ENCODE assay signal across 8 mouse cellular contexts in the genomic region with DNA sequence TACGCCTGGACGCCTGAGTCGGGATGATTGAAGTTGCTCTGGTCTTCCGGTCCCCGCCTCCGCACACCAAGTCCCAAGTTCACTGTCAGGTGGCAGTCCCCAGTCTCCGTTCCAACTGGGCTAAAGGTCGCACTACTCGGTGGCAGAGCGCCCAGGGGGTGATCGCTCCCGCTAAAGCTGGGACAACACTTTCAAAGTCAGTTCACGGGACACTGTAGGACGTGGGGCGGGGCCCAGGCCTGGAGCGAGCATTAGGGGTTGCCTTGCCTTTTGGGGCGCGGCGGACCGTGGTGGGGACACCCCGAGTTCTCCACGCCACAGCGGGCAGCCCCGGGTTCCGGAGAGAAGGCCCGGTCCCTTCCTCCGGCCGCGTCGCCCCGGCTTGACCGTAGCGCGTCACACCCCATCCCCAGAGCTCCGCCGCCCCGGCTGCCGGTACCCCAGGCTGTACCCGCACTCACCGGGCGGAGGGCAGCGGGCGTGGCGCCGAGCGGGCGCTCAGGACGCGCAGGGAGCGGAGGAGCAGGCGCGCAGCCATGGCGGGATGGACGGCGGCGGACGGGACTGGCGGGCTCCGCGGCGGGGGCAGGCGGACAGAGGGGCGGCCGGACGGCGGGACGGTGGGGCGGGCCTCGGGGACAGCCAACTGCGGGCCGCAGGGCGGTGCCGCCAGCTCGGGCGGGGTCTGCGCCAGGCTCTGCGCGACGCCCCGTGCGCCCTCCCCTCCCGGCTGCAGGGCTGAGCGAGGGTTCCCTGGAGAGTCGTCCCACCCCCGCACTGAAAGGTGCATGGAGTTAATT. TPM values are rescaled to one million over a fixed set of nuclear protein-coding genes. Genes with fewer than 3 reads are reported as not detected.
A peak's percentile ranks its signal among the peaks of the same experiment; 100 is the strongest.
DNase-seq lines count a peak whose midpoint lies in the region; ATAC-seq lines count a peak whose summit lies in the region.

A gene (minus strand): TSS at position 566 of the 800 bp plus-strand sequence.

- H3K36me3 ChIP-seq in forebrain, embryonic 10.5 days (replicated peaks): peaks cover 4% of the 10 kb centered on the region
- peaks cover 6% of the 10 kb centered on the region for H3K36me3 ChIP-seq in heart, embryonic 14.5 days (ENCODE audit: control insufficient read depth, insufficient read depth, low read length)
- H3K36me3 ChIP-seq in liver, embryonic 13.5 days: peaks cover 10% of the 10 kb centered on the region; the same call in 1 of the 2 replicates
- peaks cover 4% of the 10 kb centered on the region; the same call in 1 of the 2 replicates for H3K36me3 ChIP-seq in stomach, embryonic 15.5 days

- peak within 1 kb of the TSS; percentile 72 for H3K4me2 ChIP-seq in heart, embryonic 14.5 days (ENCODE audit: low read length)
- peak within 1 kb of the TSS; percentile 87 for H3K4me2 ChIP-seq in liver, embryonic 13.5 days
- peak within 1 kb of the TSS; percentile 59 for H3K4me2 ChIP-seq in stomach, embryonic 15.5 days

- H3K4me3 ChIP-seq in forebrain, embryonic 10.5 days: peak within 1 kb of the TSS; percentile 67
- H3K4me3 ChIP-seq in heart, embryonic 14.5 days (ENCODE audit: control insufficient read depth in 1 of 2, insufficient read depth in 1 of 2, low read depth in 1 of 2, low read length in 2 of 2): peak within 1 kb of the TSS; percentile 85 to 94
- peak within 1 kb of the TSS; percentile 89 for H3K4me3 ChIP-seq in liver, embryonic 13.5 days (replicated peaks)
- H3K4me3 ChIP-seq in stomach, embryonic 15.5 days (replicated peaks): peak within 1 kb of the TSS; percentile 86

- peak within 1 kb of the TSS; percentile 97 for H3K9ac ChIP-seq in heart, embryonic 14.5 days (ENCODE audit: low read length)
- H3K9ac ChIP-seq in liver, embryonic 13.5 days: peak within 1 kb of the TSS; percentile 90
- H3K9ac ChIP-seq in stomach, embryonic 15.5 days: peak within 1 kb of the TSS; percentile 70

- H3K4me1 ChIP-seq in forebrain, embryonic 10.5 days: peaks cover 24% of the 10 kb centered on the region
- H3K4me1 ChIP-seq in heart, embryonic 14.5 days (ENCODE audit: control insufficient read depth in 2 of 2, insufficient read depth in 2 of 2, low read length in 2 of 2): peaks cover 4 to 30% of the 10 kb centered on the region in 2 experiments
- peaks cover 20% of the 10 kb centered on the region for H3K4me1 ChIP-seq in liver, embryonic 13.5 days (replicated peaks)
- H3K4me1 ChIP-seq in stomach, embryonic 15.5 days: peaks cover 3% of the 10 kb centered on the region; the same call in 1 of the 2 replicates

- WGBS in forebrain, embryonic 10.5 days: 1% methylated on average over 79 of the region's 85 CpGs
- whole genome bisulfite sequencing in heart, embryonic 14.5 days: under 1% methylated on average over 74 of the region's 85 CpGs
- under 1% methylated on average over 85 of the region's 85 CpGs for WGBS in liver, embryonic 13.5 days (ENCODE audit: insufficient replicate concordance)
- WGBS in stomach, embryonic 15.5 days: under 1% methylated on average over 74 of the region's 85 CpGs

- peak within 1 kb of the TSS; percentile 89 for H3K27ac ChIP-seq in forebrain, embryonic 10.5 days
- H3K27ac ChIP-seq in heart, embryonic 14.5 days (replicated peaks in 1 of 2; ENCODE audit: control insufficient read depth in 1 of 2, insufficient read depth in 1 of 2, low read depth in 2 of 2, low read length in 2 of 2): peak within 1 kb of the TSS; percentile 95 to 99
- H3K27ac ChIP-seq in liver, embryonic 13.5 days: peak within 1 kb of the TSS; percentile 92
- H3K27ac ChIP-seq in stomach, embryonic 15.5 days: peak within 1 kb of the TSS; percentile 92

- no peaks in the 10 kb centered on the region for H3K9me3 ChIP-seq in forebrain, embryonic 10.5 days
- H3K9me3 ChIP-seq in heart, embryonic 14.5 days (ENCODE audit: control insufficient read depth, low read length): no peaks in the 10 kb centered on the region
- H3K9me3 ChIP-seq in liver, embryonic 13.5 days (replicated peaks): no peaks in the 10 kb centered on the region
- H3K9me3 ChIP-seq in stomach, embryonic 15.5 days: no peaks in the 10 kb centered on the region

- ATAC-seq in heart, embryonic 14.5 days (ENCODE audit: insufficient number of reproducible peaks, insufficient read depth, low FRiP score, low read depth): peak; percentile 94
- peak; percentile 96 for ATAC-seq in liver, embryonic 13.5 days (ENCODE audit: low read depth)
- ATAC-seq in stomach, embryonic 15.5 days (ENCODE audit: insufficient read depth, low FRiP score, low read depth): peak; percentile 96

- peak; percentile 75 for DNase-seq in CD4-positive helper T cell, adult 2 months (ENCODE audit: low read depth, low spot score)
- DNase-seq in c-Kit-positive CD71-negative TER-119-negative erythroid progenitor cells, embryonic 14.5 days (ENCODE audit: low read depth): peak; percentile 31
- peak; percentile 64 for DNase-seq in forebrain, embryonic 10.5 days (ENCODE audit: extremely low spot score, low spot score)
- DNase-seq in kidney, postnatal 14 days: peak; percentile 95
- DNase-seq in liver, embryonic 13.5 days: peak; percentile 60
- DNase-seq in natural killer cell, adult 2 months (ENCODE audit: low spot score in 2 of 2): peak; percentile 53 to 58

- H3K27me3 ChIP-seq in forebrain, embryonic 10.5 days (ENCODE audit: poor library complexity, severe bottlenecking): peaks cover 15% of the 10 kb centered on the region
- H3K27me3 ChIP-seq in heart, embryonic 14.5 days (ENCODE audit: control insufficient read depth, insufficient read depth, low read length): no peaks in the 10 kb centered on the region
- no peaks in the 10 kb centered on the region for H3K27me3 ChIP-seq in liver, embryonic 13.5 days
- H3K27me3 ChIP-seq in stomach, embryonic 15.5 days (replicated peaks): no peaks in the 10 kb centered on the region

RNA-seq across cellular contexts. Expression of the gene that starts here (rescaled TPM):
- 40.2 and 40.8 TPM in 2 replicates for polyA plus RNA-seq in forebrain, embryonic 10.5 days (2016; fragmentation: Nextera tagmentation; extraction: Ambion mirVana)
- polyA plus RNA-seq in heart, embryonic 14.5 days (2014; fragmentation: Nextera tagmentation; extraction: Ambion mirVana): 720 and 759 TPM in 2 replicates
- polyA plus RNA-seq in liver, embryonic 13.5 days (2015; fragmentation: Nextera tagmentation; extraction: Ambion mirVana): 101 and 118 TPM in 2 replicates
- 163 and 172 TPM in 2 replicates for polyA plus RNA-seq in stomach, embryonic 15.5 days (2015; fragmentation: Nextera tagmentation; extraction: Ambion mirVana)

Comparison
In these comparisons a context has a peak if more than half of its experiments do, and no peak if none do; other contexts are left out.
1. Peak in every context shown above with its lines: DNase-seq, ATAC-seq, H3K4me3 ChIP-seq and H3K27ac ChIP-seq.
2. DNase-seq: peak in every context shown above with its lines; median percentile 95 in kidney, postnatal 14 days; 75 in CD4-positive helper T cell, adult 2 months; 64 in forebrain, embryonic 10.5 days; 60 in liver, embryonic 13.5 days; 56 in natural killer cell, adult 2 months; 31 in c-Kit-positive CD71-negative TER-119-negative erythroid progenitor cells, embryonic 14.5 days.